Mouse (Mus musculus): Measurements from ENCODE around the gene Bcar1. TPM values are rescaled to one million over a fixed set of nuclear protein-coding genes. Genes with fewer than 3 reads are reported as not detected.

Gene Bcar1
- polyA plus RNA-seq, 1 experiment from 2014 or later: 9.9 TPM

- ATAC-seq (no peak), DNase-seq (no peak)
- H3K27ac ChIP-seq (ENCODE audit: low read depth): no peak overlapping the region
These were observed 4.4 kb upstream of the Bcar1 start for GRCm38 (mm10) chr8:111747866-111748649.

GRCm38 (mm10) chr8:111746582-111747465, 3.2 kb upstream of the Bcar1 start:
- TF ChIP-seq CTCF (IDR thresholded peaks at IDR 0.05; ENCODE audit: low read depth) (no peak), EP300 (IDR thresholded peaks at IDR 0.05; ENCODE audit: low read depth) (no peak)
- no peak for ATAC-seq

More at GRCm38 (mm10) chr8:111747866-111748649, 4.4 kb upstream of the Bcar1 start:
- H3K4me2 ChIP-seq (ENCODE audit: low read depth, low read length): no peak overlapping the region
- H3K9ac ChIP-seq (replicated peaks): no peak overlapping the region
- WGBS (ENCODE audit: insufficient replicate concordance): 76% methylated on average over 8 of the region's 8 CpGs
- H3K36me3 ChIP-seq (replicated peaks; ENCODE audit: insufficient read depth, low read length): no peaks in the 10 kb centered on the region
- H3K9me3 ChIP-seq (ENCODE audit: low read length): no peaks in the 10 kb centered on the region
- peaks cover 19% of the 10 kb centered on the region for H3K4me1 ChIP-seq (ENCODE audit: insufficient read depth)
- H3K27me3 ChIP-seq (ENCODE audit: insufficient read depth, low read length): peaks cover 25% of the 10 kb centered on the region
- H3K4me3 ChIP-seq (ENCODE audit: low read depth, low read length): no peak overlapping the region
- TF ChIP-seq EP300 (IDR thresholded peaks at IDR 0.05; ENCODE audit: low read depth) (no peak), CTCF (IDR thresholded peaks at IDR 0.05; ENCODE audit: low read depth) (no peak)

GRCm38 (mm10) chr8:111745591-111746418, 2.2 kb upstream of the Bcar1 start:
- Histone ChIP-seq H3K36me3 (replicated peaks; ENCODE audit: insufficient read depth, low read length) (no peaks in the 10 kb centered on the region), H3K27me3 (ENCODE audit: insufficient read depth, low read length) (peaks cover 37% of the 10 kb centered on the region), H3K4me2 (ENCODE audit: low read depth, low read length) (peak overlapping the region; percentile 62), H3K9me3 (ENCODE audit: low read length) (no peaks in the 10 kb centered on the region), H3K4me1 (ENCODE audit: insufficient read depth) (peaks cover 30% of the 10 kb centered on the region), H3K27ac (ENCODE audit: low read depth) (peak overlapping the region; percentile 82), H3K4me3 (ENCODE audit: low read depth, low read length) (peak overlapping the region; percentile 29), H3K9ac (replicated peaks) (peak overlapping the region; percentile 46)
- DNase-seq (peak; percentile 74), ATAC-seq (peak; percentile 54)
- WGBS (ENCODE audit: insufficient replicate concordance): 6% methylated on average over 23 of the region's 23 CpGs
- TF ChIP-seq EP300 (IDR thresholded peaks at IDR 0.05; ENCODE audit: low read depth) (no peak), CTCF (IDR thresholded peaks at IDR 0.05; ENCODE audit: low read depth) (no peak)

More at GRCm38 (mm10) chr8:111746582-111747465, 3.2 kb upstream of the Bcar1 start:
- no peak overlapping the region for H3K9ac ChIP-seq (replicated peaks)
- H3K4me1 ChIP-seq (ENCODE audit: insufficient read depth): peaks cover 23% of the 10 kb centered on the region
- H3K4me2 ChIP-seq (ENCODE audit: low read depth, low read length): no peak overlapping the region
- 32% methylated on average over 13 of the region's 13 CpGs for WGBS (ENCODE audit: insufficient replicate concordance)
- H3K4me3 ChIP-seq (ENCODE audit: low read depth, low read length): no peak overlapping the region
- no peaks in the 10 kb centered on the region for H3K9me3 ChIP-seq (ENCODE audit: low read length)
- peak overlapping the region; percentile 82; the same call in 1 of the 2 replicates for H3K27ac ChIP-seq (ENCODE audit: low read depth)
- H3K27me3 ChIP-seq (ENCODE audit: insufficient read depth, low read length): peaks cover 37% of the 10 kb centered on the region
- peak; percentile 44 for DNase-seq
- no peaks in the 10 kb centered on the region for H3K36me3 ChIP-seq (replicated peaks; ENCODE audit: insufficient read depth, low read length)

- Histone ChIP-seq H3K9ac (replicated peaks) (0 out of 2 replicates have a peak overlapping the region, but pooled peaks have one; percentile 46), H3K9me3 (ENCODE audit: low read length) (no peaks in the 10 kb centered on the region), H3K27me3 (ENCODE audit: insufficient read depth, low read length) (peaks cover 37% of the 10 kb centered on the region), H3K4me3 (ENCODE audit: low read depth, low read length) (no peak overlapping the region), H3K4me2 (ENCODE audit: low read depth, low read length) (peak overlapping the region; percentile 62), H3K36me3 (replicated peaks; ENCODE audit: insufficient read depth, low read length) (no peaks in the 10 kb centered on the region), H3K4me1 (ENCODE audit: insufficient read depth) (peaks cover 37% of the 10 kb centered on the region), H3K27ac (ENCODE audit: low read depth) (peak overlapping the region; percentile 82)
- DNase-seq: no peak
- ATAC-seq: no peak
- TF ChIP-seq EP300 (IDR thresholded peaks at IDR 0.05; ENCODE audit: low read depth) (no peak), CTCF (IDR thresholded peaks at IDR 0.05; ENCODE audit: low read depth) (no peak)
- WGBS (ENCODE audit: insufficient replicate concordance): 72% methylated on average over 5 of the region's 5 CpGs
These were observed 1.5 kb upstream of the Bcar1 start for GRCm38 (mm10) chr8:111745086-111745485.

GRCm38 (mm10) chr8:111743101-111743791, 363 bp downstream of the Bcar1 start:
- H3K4me2 ChIP-seq (ENCODE audit: low read depth, low read length): peak overlapping the region; percentile 68
- peaks cover 45% of the 10 kb centered on the region for H3K4me1 ChIP-seq (ENCODE audit: insufficient read depth)
- 1% methylated on average over 27 of the region's 44 CpGs for WGBS (ENCODE audit: insufficient replicate concordance)
- peak overlapping the region; percentile 75 for H3K9ac ChIP-seq (replicated peaks)
- DNase-seq (no peak), ATAC-seq (peak; percentile 8; the same call in 1 of the 2 replicates)
- H3K36me3 ChIP-seq (replicated peaks; ENCODE audit: insufficient read depth, low read length): no peaks in the 10 kb centered on the region
- no peaks in the 10 kb centered on the region for H3K9me3 ChIP-seq (ENCODE audit: low read length)
- peaks cover 37% of the 10 kb centered on the region for H3K27me3 ChIP-seq (ENCODE audit: insufficient read depth, low read length)
- TF ChIP-seq CTCF (IDR thresholded peaks at IDR 0.05; ENCODE audit: low read depth): no peak
- TF ChIP-seq EP300 (IDR thresholded peaks at IDR 0.05; ENCODE audit: low read depth): no peak
- H3K4me3 ChIP-seq (ENCODE audit: low read depth, low read length): peak overlapping the region; percentile 59
- peak overlapping the region; percentile 88 for H3K27ac ChIP-seq (ENCODE audit: low read depth)
